ENCODE assay signal across 8 mouse cellular contexts in genomic region chr2:32727435-32727834, GRCm38 (mm10). TPM values are rescaled to one million over a fixed set of nuclear protein-coding genes. Genes with fewer than 3 reads are reported as not detected.
DNase-seq lines count a peak whose midpoint lies in the region; ATAC-seq and TF ChIP-seq lines count a peak whose summit lies in the region.

No protein-coding gene starts in this region.

- H3K4me3 ChIP-seq in erythroblast, embryonic 14.5 days (replicated peaks) = peak overlapping the region; percentile 14
- peak overlapping the region; percentile 43 for H3K4me3 ChIP-seq in heart, embryonic 11.5 days (ENCODE audit: low read depth, low read length)
- peak overlapping the region; percentile 37 for H3K4me3 ChIP-seq in kidney, postnatal 0 days (replicated peaks; ENCODE audit: low read depth, low read length)
- H3K4me3 ChIP-seq in liver, embryonic 11.5 days (ENCODE audit: low read depth, low read length) = peak overlapping the region; percentile 35
- peak overlapping the region; percentile 29 for H3K4me3 ChIP-seq in stomach, embryonic 14.5 days (ENCODE audit: low read depth, low read length)

- no peaks in the 10 kb centered on the region for H3K36me3 ChIP-seq in erythroblast, embryonic 14.5 days (ENCODE audit: control insufficient read depth)
- no peaks in the 10 kb centered on the region for H3K36me3 ChIP-seq in heart, embryonic 11.5 days (ENCODE audit: control insufficient read depth, insufficient read depth, low read length)
- H3K36me3 ChIP-seq in kidney, postnatal 0 days (ENCODE audit: insufficient read depth, low read length) = no peaks in the 10 kb centered on the region
- H3K36me3 ChIP-seq in liver, embryonic 11.5 days (ENCODE audit: control insufficient read depth, insufficient read depth, low read length) = no peaks in the 10 kb centered on the region
- H3K36me3 ChIP-seq in stomach, embryonic 14.5 days (ENCODE audit: control insufficient read depth, insufficient read depth, low read length) = no peaks in the 10 kb centered on the region; the same call in 1 of the 2 replicates

- peak; percentile 93 for DNase-seq in A20 (ENCODE audit: low read depth, low spot score)
- peak; percentile 98 for DNase-seq in brain, adult 2 months (ENCODE audit: low read depth, low spot score)
- peak; percentile 100 for DNase-seq in kidney, postnatal 0 days (ENCODE audit: low spot score)
- DNase-seq in liver, embryonic 11.5 days (ENCODE audit: low spot score) = peak; percentile 86
- DNase-seq in naive thymus-derived CD4-positive, alpha-beta T cell, adult 2 months (ENCODE audit: low read depth) = peak; percentile 76

- 1% methylated on average over 16 of the region's 16 CpGs for WGBS in heart, embryonic 11.5 days (ENCODE audit: insufficient replicate concordance)
- 0% methylated on average over 16 of the region's 16 CpGs for WGBS in kidney, postnatal 0 days
- WGBS in liver, embryonic 11.5 days = 1% methylated on average over 16 of the region's 16 CpGs
- WGBS in stomach, embryonic 14.5 days = 1% methylated on average over 16 of the region's 16 CpGs

- H3K9ac ChIP-seq in heart, embryonic 11.5 days (ENCODE audit: low read depth, low read length) = peak overlapping the region; percentile 65
- peak overlapping the region; percentile 63 for H3K9ac ChIP-seq in kidney, postnatal 0 days (ENCODE audit: low read depth, low read length)
- H3K9ac ChIP-seq in liver, embryonic 11.5 days (ENCODE audit: low read depth, low read length) = peak overlapping the region; percentile 25; the same call in 1 of the 2 replicates
- H3K9ac ChIP-seq in stomach, embryonic 14.5 days (replicated peaks; ENCODE audit: low read depth, low read length) = 0 out of 2 replicates have a peak overlapping the region, but pooled peaks have one; percentile 11

- H3K4me2 ChIP-seq in heart, embryonic 11.5 days = peak overlapping the region; percentile 67
- H3K4me2 ChIP-seq in kidney, postnatal 0 days (ENCODE audit: low read length) = peak overlapping the region; percentile 51
- peak overlapping the region; percentile 62 for H3K4me2 ChIP-seq in liver, embryonic 11.5 days
- H3K4me2 ChIP-seq in stomach, embryonic 14.5 days (replicated peaks; ENCODE audit: low read depth, low read length) = peak overlapping the region; percentile 51

- H3K27ac ChIP-seq in heart, embryonic 11.5 days (ENCODE audit: low read depth, low read length) = peak overlapping the region; percentile 57; the same call in 1 of the 2 replicates
- peak overlapping the region; percentile 71 for H3K27ac ChIP-seq in kidney, postnatal 0 days
- H3K27ac ChIP-seq in liver, embryonic 11.5 days (ENCODE audit: low read depth, low read length) = no peak overlapping the region
- peak overlapping the region; percentile 28; the same call in 1 of the 2 replicates for H3K27ac ChIP-seq in stomach, embryonic 14.5 days (ENCODE audit: low read length)

- peak; percentile 91 for ATAC-seq in heart, embryonic 11.5 days (replicated peaks; ENCODE audit: insufficient number of reproducible peaks, low FRiP score, low TSS enrichment)
- peak; percentile 96 for ATAC-seq in kidney, postnatal 0 days (replicated peaks; ENCODE audit: low FRiP score, low read depth)
- ATAC-seq in liver, embryonic 11.5 days (replicated peaks; ENCODE audit: low FRiP score) = peak; percentile 93
- ATAC-seq in stomach, embryonic 14.5 days (ENCODE audit: insufficient number of reproducible peaks, insufficient read depth, low FRiP score, low read depth) = peak; percentile 93

- no peaks in the 10 kb centered on the region for H3K27me3 ChIP-seq in erythroblast, embryonic 14.5 days (ENCODE audit: control insufficient read depth)
- H3K27me3 ChIP-seq in heart, embryonic 11.5 days (ENCODE audit: control insufficient read depth, insufficient read depth, low read length) = no peaks in the 10 kb centered on the region
- H3K27me3 ChIP-seq in kidney, postnatal 0 days (ENCODE audit: insufficient read depth, low read length) = no peaks in the 10 kb centered on the region
- no peaks in the 10 kb centered on the region for H3K27me3 ChIP-seq in liver, embryonic 11.5 days (replicated peaks; ENCODE audit: control insufficient read depth, insufficient read depth, low read length)
- no peaks in the 10 kb centered on the region for H3K27me3 ChIP-seq in stomach, embryonic 14.5 days (ENCODE audit: control insufficient read depth, insufficient read depth, low read length)

- no peaks in the 10 kb centered on the region for H3K9me3 ChIP-seq in erythroblast, embryonic 14.5 days (ENCODE audit: control insufficient read depth, low read length)
- no peaks in the 10 kb centered on the region for H3K9me3 ChIP-seq in heart, embryonic 11.5 days (replicated peaks; ENCODE audit: control insufficient read depth, low read length)
- H3K9me3 ChIP-seq in kidney, postnatal 0 days (replicated peaks; ENCODE audit: low read length) = no peaks in the 10 kb centered on the region
- H3K9me3 ChIP-seq in liver, embryonic 11.5 days (ENCODE audit: control insufficient read depth, low read length) = no peaks in the 10 kb centered on the region
- no peaks in the 10 kb centered on the region for H3K9me3 ChIP-seq in stomach, embryonic 14.5 days (ENCODE audit: control insufficient read depth, low read depth, low read length)

- peaks cover 7% of the 10 kb centered on the region for H3K4me1 ChIP-seq in erythroblast, embryonic 14.5 days (ENCODE audit: control insufficient read depth)
- peaks cover 8% of the 10 kb centered on the region; the same call in 1 of the 2 replicates for H3K4me1 ChIP-seq in heart, embryonic 11.5 days (ENCODE audit: control insufficient read depth, insufficient read depth, low read length)
- peaks cover 13% of the 10 kb centered on the region; the same call in 1 of the 2 replicates for H3K4me1 ChIP-seq in kidney, postnatal 0 days (replicated peaks; ENCODE audit: insufficient read depth, low read length)
- peaks cover 17% of the 10 kb centered on the region for H3K4me1 ChIP-seq in liver, embryonic 11.5 days (replicated peaks; ENCODE audit: control insufficient read depth, insufficient read depth, low read length)
- H3K4me1 ChIP-seq in stomach, embryonic 14.5 days (ENCODE audit: control insufficient read depth, insufficient read depth, low read length) = peaks cover 25% of the 10 kb centered on the region

- no peak for TF ChIP-seq CTCF in kidney, postnatal 0 days (IDR thresholded peaks at IDR 0.05; ENCODE audit: low read depth)

RNA-seq across cellular contexts. Expression of gene Sh2d3c, which starts 6.6 kb away (rescaled TPM):
- 0.04 and 0.06 TPM in 2 replicates for polyA plus RNA-seq in erythroblast, embryonic 14.5 days (2012)
- 26.4 and 29.1 TPM in 2 replicates for polyA plus RNA-seq in heart, embryonic 11.5 days (2014; fragmentation: Nextera tagmentation; extraction: Ambion mirVana)
- 31.1 and 31.3 TPM in 2 replicates for polyA plus RNA-seq in kidney, postnatal 0 days (2015; fragmentation: Nextera tagmentation; extraction: Ambion mirVana)
- polyA plus RNA-seq in liver, embryonic 11.5 days (2014; fragmentation: Nextera tagmentation; extraction: Ambion mirVana) = 13.4 and 14.2 TPM in 2 replicates
- polyA plus RNA-seq in stomach, embryonic 14.5 days (2014; fragmentation: Nextera tagmentation; extraction: Ambion mirVana) = 28.2 and 28.4 TPM in 2 replicates

RNA-seq across cellular contexts. Expression of gene 6330409D20Rik, which starts 13.4 kb away (rescaled TPM):
- not detected in 2 replicates for polyA plus RNA-seq in erythroblast, embryonic 14.5 days (2012)
- polyA plus RNA-seq in heart, embryonic 11.5 days (2014; fragmentation: Nextera tagmentation; extraction: Ambion mirVana) = 0.32 and 0.46 TPM in 2 replicates
- polyA plus RNA-seq in kidney, postnatal 0 days (2015; fragmentation: Nextera tagmentation; extraction: Ambion mirVana) = 0.11 TPM in 1 of 2 replicates, not detected in the other
- 0.22 TPM in 1 of 2 replicates, not detected in the other for polyA plus RNA-seq in liver, embryonic 11.5 days (2014; fragmentation: Nextera tagmentation; extraction: Ambion mirVana)
- 0.67 and 0.77 TPM in 2 replicates for polyA plus RNA-seq in stomach, embryonic 14.5 days (2014; fragmentation: Nextera tagmentation; extraction: Ambion mirVana)

RNA-seq across cellular contexts. Expression of gene Cdk9, which starts 14.6 kb away (rescaled TPM):
- polyA plus RNA-seq in erythroblast, embryonic 14.5 days (2012) = 6.1 and 10.2 TPM in 2 replicates
- 53.8 and 61.2 TPM in 2 replicates for polyA plus RNA-seq in heart, embryonic 11.5 days (2014; fragmentation: Nextera tagmentation; extraction: Ambion mirVana)
- polyA plus RNA-seq in kidney, postnatal 0 days (2015; fragmentation: Nextera tagmentation; extraction: Ambion mirVana) = 87.4 and 90.6 TPM in 2 replicates
- polyA plus RNA-seq in liver, embryonic 11.5 days (2014; fragmentation: Nextera tagmentation; extraction: Ambion mirVana) = 83.4 and 84.5 TPM in 2 replicates
- 78.6 and 80.8 TPM in 2 replicates for polyA plus RNA-seq in stomach, embryonic 14.5 days (2014; fragmentation: Nextera tagmentation; extraction: Ambion mirVana)

RNA-seq across cellular contexts. Expression of gene Fpgs, which starts 23.5 kb away (rescaled TPM):
- polyA plus RNA-seq in erythroblast, embryonic 14.5 days (2012) = 1.0 and 1.2 TPM in 2 replicates
- polyA plus RNA-seq in heart, embryonic 11.5 days (2014; fragmentation: Nextera tagmentation; extraction: Ambion mirVana) = 14.5 and 15.3 TPM in 2 replicates
- polyA plus RNA-seq in kidney, postnatal 0 days (2015; fragmentation: Nextera tagmentation; extraction: Ambion mirVana) = 36.1 and 36.2 TPM in 2 replicates
- polyA plus RNA-seq in liver, embryonic 11.5 days (2014; fragmentation: Nextera tagmentation; extraction: Ambion mirVana) = 46.2 and 47.1 TPM in 2 replicates
- polyA plus RNA-seq in stomach, embryonic 14.5 days (2014; fragmentation: Nextera tagmentation; extraction: Ambion mirVana) = 25.9 and 27.1 TPM in 2 replicates

RNA-seq across cellular contexts. Expression of gene Tor2a, which starts 29.6 kb away (rescaled TPM):
- 1.5 and 2.4 TPM in 2 replicates for polyA plus RNA-seq in erythroblast, embryonic 14.5 days (2012)
- 39.8 and 46.6 TPM in 2 replicates for polyA plus RNA-seq in heart, embryonic 11.5 days (2014; fragmentation: Nextera tagmentation; extraction: Ambion mirVana)
- 74.9 and 79.4 TPM in 2 replicates for polyA plus RNA-seq in kidney, postnatal 0 days (2015; fragmentation: Nextera tagmentation; extraction: Ambion mirVana)
- polyA plus RNA-seq in liver, embryonic 11.5 days (2014; fragmentation: Nextera tagmentation; extraction: Ambion mirVana) = 57.2 and 60.5 TPM in 2 replicates
- 71.3 and 75.7 TPM in 2 replicates for polyA plus RNA-seq in stomach, embryonic 14.5 days (2014; fragmentation: Nextera tagmentation; extraction: Ambion mirVana)

Comparison
In these comparisons a context has a peak if more than half of its experiments do, and no peak if none do; other contexts are left out.
1. H3K9ac ChIP-seq: peak in every context shown above with its lines; median percentile 65 in heart, embryonic 11.5 days; 63 in kidney, postnatal 0 days; 25 in liver, embryonic 11.5 days; 11 in stomach, embryonic 14.5 days.
2. RNA of gene Sh2d3c, which starts 6.6 kb away (polyA plus RNA-seq): 31.1 to 31.3 TPM in kidney, postnatal 0 days, 28.2 to 28.4 TPM in stomach, embryonic 14.5 days, 26.4 to 29.1 TPM in heart, embryonic 11.5 days and 13.4 to 14.2 TPM in liver, embryonic 11.5 days; 0.04 to 0.06 TPM in erythroblast, embryonic 14.5 days; every median in the first group is over 10 times any median in the second.
3. Peak in every context shown above with its lines, with median percentiles within 50 percentile points of each other: DNase-seq, H3K4me3 ChIP-seq, ATAC-seq and H3K4me2 ChIP-seq.